23 mouse cellular contexts compared by ENCODE assay signal in the genomic region with DNA sequence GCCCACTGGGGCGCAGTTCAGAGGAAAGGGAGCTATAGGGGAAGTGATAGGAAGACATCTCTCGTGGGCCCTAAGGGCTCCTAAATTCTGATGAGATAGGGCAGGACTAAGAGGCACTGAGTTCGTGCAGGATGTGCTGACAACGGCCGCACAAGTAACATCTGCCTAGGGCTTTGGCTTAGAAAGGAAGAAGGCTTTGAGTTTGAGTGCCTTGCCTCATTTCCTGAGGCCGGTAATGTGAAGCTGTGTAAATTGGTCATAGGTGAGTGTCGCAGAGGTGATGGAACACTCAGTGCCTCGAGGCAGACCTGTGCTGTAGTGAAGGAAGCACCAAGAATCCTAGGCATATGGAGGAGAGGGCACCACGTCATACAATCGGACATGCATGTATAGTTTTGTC. TPM values are rescaled to one million over a fixed set of nuclear protein-coding genes. Genes with fewer than 3 reads are reported as not detected.
A peak's percentile ranks its signal among the peaks of the same experiment; 100 is the strongest.
DNase-seq lines count a peak whose midpoint lies in the region; ATAC-seq lines count a peak whose summit lies in the region.
"Had no signal": no experiment of that assay in that cellular context is flagged by ENCODE, and none has a peak within 500 bp of the region (broad histone marks: within the 10 kb centered on the region; RNA-seq: fewer than 3 reads in every experiment).

No protein-coding gene starts in this region.

- intact Hi-C loops in heart, postnatal 10 days (cut with DNase I) = loop anchor here (1.0 kb wide), 1 partner anchor 16 kb away; no protein-coding TSS in a partner anchor

- H3K36me3 ChIP-seq in embryonic facial prominence, embryonic 13.5 days = peaks cover 56% of the 10 kb centered on the region
- H3K36me3 ChIP-seq in embryonic facial prominence, embryonic 10.5 days (replicated peaks) = peaks cover 99% of the 10 kb centered on the region
- no peaks in the 10 kb centered on the region for H3K36me3 ChIP-seq in heart, embryonic 16.5 days (ENCODE audit: control insufficient read depth, insufficient read depth)
- peaks cover 81% of the 10 kb centered on the region for H3K36me3 ChIP-seq in megakaryocyte, embryonic 14.5 days (replicated peaks; ENCODE audit: low read length)

- DNase-seq in embryonic facial prominence, embryonic 10.5 days (ENCODE audit: low spot score) = no peak
- no peak for DNase-seq in heart, postnatal 10 days
- DNase-seq in cerebellum, adult 8-10 months = no peak
- DNase-seq: adrenal gland, postnatal 10 days; cerebellum, adult 9-10 months; forebrain, postnatal 0 days; gastrocnemius, postnatal 36 days; kidney, adult 11 months; lung, embryonic 14.5 days; thymus, postnatal 25 days had no signal

- WGBS in embryonic facial prominence, embryonic 13.5 days = 79% methylated on average over 10 of the region's 10 CpGs
- 85% methylated on average over 10 of the region's 10 CpGs for WGBS in embryonic facial prominence, embryonic 10.5 days
- WGBS in heart, embryonic 16.5 days = 72% methylated on average over 10 of the region's 10 CpGs

- H3K4me2 ChIP-seq in embryonic facial prominence, embryonic 13.5 days = no peak overlapping the region
- no peak overlapping the region for H3K4me2 ChIP-seq in heart, embryonic 16.5 days (ENCODE audit: low read depth, low read length)
- H3K4me2 ChIP-seq: heart, embryonic 13.5 days; kidney, embryonic 15.5 days; lung, embryonic 14.5 days; neural tube, embryonic 13.5 days; stomach, embryonic 15.5 days had no signal

- no peaks in the 10 kb centered on the region for H3K4me1 ChIP-seq in embryonic facial prominence, embryonic 13.5 days
- 0 out of 2 replicates have a peak, but pooled peaks cover 3% of the 10 kb centered on the region for H3K4me1 ChIP-seq in embryonic facial prominence, embryonic 10.5 days
- peaks cover 2% of the 10 kb centered on the region; the same call in 1 of the 2 replicates for H3K4me1 ChIP-seq in heart, embryonic 16.5 days (ENCODE audit: control insufficient read depth, insufficient read depth, low read length)
- H3K4me1 ChIP-seq in megakaryocyte, embryonic 14.5 days = peaks cover 99% of the 10 kb centered on the region
- H3K4me1 ChIP-seq: forebrain, embryonic 10.5 days; stomach, embryonic 15.5 days had no signal

- peak overlapping the region; percentile 21; the same call in 1 of the 2 replicates for H3K9ac ChIP-seq in embryonic facial prominence, embryonic 13.5 days
- no peak overlapping the region for H3K9ac ChIP-seq in heart, embryonic 16.5 days (ENCODE audit: low read length)
- H3K9ac ChIP-seq: forebrain, postnatal 0 days; heart, embryonic 13.5 days; kidney, embryonic 15.5 days; lung, embryonic 14.5 days; neural tube, embryonic 13.5 days; stomach, embryonic 15.5 days had no signal

- H3K9me3 ChIP-seq in embryonic facial prominence, embryonic 13.5 days = no peaks in the 10 kb centered on the region
- H3K9me3 ChIP-seq in embryonic facial prominence, embryonic 10.5 days = no peaks in the 10 kb centered on the region
- H3K9me3 ChIP-seq in heart, embryonic 16.5 days (replicated peaks; ENCODE audit: control insufficient read depth, low read length) = no peaks in the 10 kb centered on the region
- no peaks in the 10 kb centered on the region for H3K9me3 ChIP-seq in megakaryocyte, embryonic 14.5 days
- H3K9me3 ChIP-seq: forebrain, embryonic 10.5 days; heart, embryonic 13.5 days; kidney, embryonic 15.5 days; midbrain, embryonic 10.5 days; neural tube, embryonic 13.5 days; stomach, embryonic 15.5 days had no signal

- no peak overlapping the region for H3K4me3 ChIP-seq in embryonic facial prominence, embryonic 13.5 days
- H3K4me3 ChIP-seq in embryonic facial prominence, embryonic 10.5 days = no peak overlapping the region
- no peak overlapping the region for H3K4me3 ChIP-seq in heart, embryonic 16.5 days (ENCODE audit: low read length)
- peak overlapping the region; percentile 42 for H3K4me3 ChIP-seq in megakaryocyte, embryonic 14.5 days (replicated peaks)
- H3K4me3 ChIP-seq: forebrain, embryonic 10.5 days; heart, embryonic 13.5 days; kidney, embryonic 15.5 days; midbrain, embryonic 10.5 days; myocyte; neural tube, embryonic 13.5 days; stomach, embryonic 15.5 days had no signal

- no peaks in the 10 kb centered on the region for H3K27me3 ChIP-seq in embryonic facial prominence, embryonic 13.5 days
- no peaks in the 10 kb centered on the region for H3K27me3 ChIP-seq in embryonic facial prominence, embryonic 10.5 days (replicated peaks; ENCODE audit: low read depth, poor library complexity, severe bottlenecking)
- H3K27me3 ChIP-seq in heart, embryonic 16.5 days (ENCODE audit: control insufficient read depth, insufficient read depth, low read length) = no peaks in the 10 kb centered on the region
- no peaks in the 10 kb centered on the region for H3K27me3 ChIP-seq in megakaryocyte, embryonic 14.5 days (replicated peaks)
- H3K27me3 ChIP-seq: heart, embryonic 13.5 days; kidney, embryonic 15.5 days; neural tube, embryonic 13.5 days; stomach, embryonic 15.5 days had no signal

- H3K27ac ChIP-seq in embryonic facial prominence, embryonic 13.5 days = no peak overlapping the region
- H3K27ac ChIP-seq in embryonic facial prominence, embryonic 10.5 days (replicated peaks) = no peak overlapping the region
- peak overlapping the region; percentile 34 for H3K27ac ChIP-seq in heart, embryonic 16.5 days (ENCODE audit: low read length)
- H3K27ac ChIP-seq: forebrain, embryonic 10.5 days; heart, embryonic 13.5 days; kidney, embryonic 15.5 days; midbrain, embryonic 10.5 days; neural tube, embryonic 13.5 days; stomach, embryonic 15.5 days had no signal

- no peak for ATAC-seq in embryonic facial prominence, embryonic 13.5 days (ENCODE audit: insufficient number of reproducible peaks, insufficient read depth, low FRiP score, low TSS enrichment, low read depth)
- ATAC-seq in heart, embryonic 16.5 days (replicated peaks; ENCODE audit: extremely low read depth, insufficient read depth, low FRiP score) = no peak
- ATAC-seq in megakaryocyte, adult 5-6 weeks (ENCODE audit: poor library complexity, severe bottlenecking) = no peak
- ATAC-seq: forebrain, postnatal 0 days; midbrain, embryonic 16.5 days had no signal

RNA-seq across cellular contexts. Expression of a gene that starts 8.6 kb away (rescaled TPM):
- polyA plus RNA-seq in embryonic facial prominence, embryonic 13.5 days (2015; fragmentation: Nextera tagmentation; extraction: Ambion mirVana) = 25.7 and 28.1 TPM in 2 replicates
- polyA plus RNA-seq in embryonic facial prominence, embryonic 10.5 days (2016; fragmentation: Nextera tagmentation; extraction: Ambion mirVana) = 10.3 and 11.9 TPM in 2 replicates
- 24.1 and 24.2 TPM in 2 replicates for polyA plus RNA-seq in heart, embryonic 16.5 days (2015; fragmentation: Nextera tagmentation; extraction: Ambion mirVana)
- 10 to 100 TPM; 13.4 to 15.7 TPM for total RNA-seq in heart, postnatal 10 days (2021)
- 78.9 and 91.5 TPM in 2 replicates for polyA plus RNA-seq in megakaryocyte, embryonic 14.5 days (2012; ENCODE audit: insufficient read depth, low replicate concordance)
- 37.5 and 44.3 TPM in 2 replicates for total RNA-seq in megakaryocyte, adult 5-6 weeks (2015)
- 35.6 and 43.2 TPM in 2 replicates for total RNA-seq in megakaryocyte, adult 5-6 weeks (2017)

RNA-seq across cellular contexts. Expression of a gene that starts 16.2 kb away (rescaled TPM):
- polyA plus RNA-seq in embryonic facial prominence, embryonic 13.5 days (2015; fragmentation: Nextera tagmentation; extraction: Ambion mirVana) = 7.2 and 9.9 TPM in 2 replicates
- 2.9 and 4.4 TPM in 2 replicates for polyA plus RNA-seq in embryonic facial prominence, embryonic 10.5 days (2016; fragmentation: Nextera tagmentation; extraction: Ambion mirVana)
- polyA plus RNA-seq in heart, embryonic 16.5 days (2015; fragmentation: Nextera tagmentation; extraction: Ambion mirVana) = 2.6 and 3.0 TPM in 2 replicates
- under 1 TPM; 0.36 to 0.50 TPM for total RNA-seq in heart, postnatal 10 days (2021)
- 2.7 TPM in 1 of 2 replicates, not detected in the other for polyA plus RNA-seq in megakaryocyte, embryonic 14.5 days (2012; ENCODE audit: insufficient read depth, low replicate concordance)
- 0.18 TPM in 1 of 2 replicates, not detected in the other for total RNA-seq in megakaryocyte, adult 5-6 weeks (2015)
- not detected in 2 replicates for total RNA-seq in megakaryocyte, adult 5-6 weeks (2017)
- total RNA-seq: forebrain, postnatal 0 days; gastrocnemius, postnatal 36 days; left cerebral cortex, postnatal 25 days had no signal
- polyA plus RNA-seq: myocyte had no signal

RNA-seq across cellular contexts. Expression of a gene that starts 16.7 kb away (rescaled TPM):
- 23.8 and 29.0 TPM in 2 replicates for polyA plus RNA-seq in embryonic facial prominence, embryonic 13.5 days (2015; fragmentation: Nextera tagmentation; extraction: Ambion mirVana)
- polyA plus RNA-seq in embryonic facial prominence, embryonic 10.5 days (2016; fragmentation: Nextera tagmentation; extraction: Ambion mirVana) = 38.8 and 41.5 TPM in 2 replicates
- 11.8 and 12.7 TPM in 2 replicates for polyA plus RNA-seq in heart, embryonic 16.5 days (2015; fragmentation: Nextera tagmentation; extraction: Ambion mirVana)
- total RNA-seq in heart, postnatal 10 days (2021) = 1 to 10 TPM; 3.3 to 4.0 TPM
- polyA plus RNA-seq in megakaryocyte, embryonic 14.5 days (2012; ENCODE audit: insufficient read depth, low replicate concordance) = 1.0 and 1.2 TPM in 2 replicates
- total RNA-seq in megakaryocyte, adult 5-6 weeks (2015) = 4.9 and 9.4 TPM in 2 replicates
- total RNA-seq in megakaryocyte, adult 5-6 weeks (2017) = 12.0 and 15.8 TPM in 2 replicates

RNA-seq across cellular contexts. Expression of a gene that starts 19.0 kb away (rescaled TPM):
- polyA plus RNA-seq in embryonic facial prominence, embryonic 13.5 days (2015; fragmentation: Nextera tagmentation; extraction: Ambion mirVana) = 79.2 and 86.1 TPM in 2 replicates
- 99.3 and 112 TPM in 2 replicates for polyA plus RNA-seq in embryonic facial prominence, embryonic 10.5 days (2016; fragmentation: Nextera tagmentation; extraction: Ambion mirVana)
- 40.9 and 44.0 TPM in 2 replicates for polyA plus RNA-seq in heart, embryonic 16.5 days (2015; fragmentation: Nextera tagmentation; extraction: Ambion mirVana)
- 10 to 100 TPM; 23.3 to 28.0 TPM for total RNA-seq in heart, postnatal 10 days (2021)
- 270 and 880 TPM in 2 replicates for polyA plus RNA-seq in megakaryocyte, embryonic 14.5 days (2012; ENCODE audit: insufficient read depth, low replicate concordance)
- total RNA-seq in megakaryocyte, adult 5-6 weeks (2015) = 1.8 and 4.7 TPM in 2 replicates
- total RNA-seq in megakaryocyte, adult 5-6 weeks (2017) = 2.6 and 3.2 TPM in 2 replicates

RNA-seq across cellular contexts. Expression of a gene that starts 25.6 kb away (rescaled TPM):
- 13.0 and 14.5 TPM in 2 replicates for polyA plus RNA-seq in embryonic facial prominence, embryonic 13.5 days (2015; fragmentation: Nextera tagmentation; extraction: Ambion mirVana)
- 4.6 and 6.5 TPM in 2 replicates for polyA plus RNA-seq in embryonic facial prominence, embryonic 10.5 days (2016; fragmentation: Nextera tagmentation; extraction: Ambion mirVana)
- 4.6 TPM in 2 replicates for polyA plus RNA-seq in heart, embryonic 16.5 days (2015; fragmentation: Nextera tagmentation; extraction: Ambion mirVana)
- 1 to 10 TPM; 2.0 TPM for total RNA-seq in heart, postnatal 10 days (2021)
- 9.9 and 23.4 TPM in 2 replicates for polyA plus RNA-seq in megakaryocyte, embryonic 14.5 days (2012; ENCODE audit: insufficient read depth, low replicate concordance)
- total RNA-seq in megakaryocyte, adult 5-6 weeks (2015) = 0.33 TPM in 1 of 2 replicates, not detected in the other
- total RNA-seq in megakaryocyte, adult 5-6 weeks (2017) = 0.51 and 1.7 TPM in 2 replicates
- polyA plus RNA-seq: myocyte had no signal
